Mouse (Mus musculus) WW6 (cell line): ENCODE data around the gene Thrb.

Experiments used
- DNase-seq: peaks from one replicate; pipeline ENCODE4 v3.0.0-alpha.2; 2013; ENCODE audit warnings: low read depth, low spot score

Thrb gene

DNA sequence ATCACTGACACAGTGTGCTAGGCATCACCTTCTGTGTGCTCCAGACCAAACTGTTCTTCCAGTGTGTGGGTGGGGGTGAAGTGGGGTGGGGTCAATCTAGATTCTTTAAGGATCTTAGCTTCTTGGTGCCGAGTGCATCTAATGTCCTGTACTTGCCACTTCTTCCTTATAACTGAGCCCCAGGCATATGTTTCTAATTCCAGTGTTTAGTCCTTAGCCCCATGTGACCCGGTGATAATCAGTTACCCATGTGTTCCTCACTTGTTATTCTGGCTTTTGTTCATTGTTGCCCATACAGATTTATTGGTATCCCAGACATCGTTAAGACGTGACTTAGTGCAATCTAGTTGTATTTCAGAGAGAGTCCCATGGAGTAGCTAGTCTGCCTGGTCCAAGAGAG lies 121.9 kb downstream of the Thrb start:
- DNase-seq, result no peak

DNA sequence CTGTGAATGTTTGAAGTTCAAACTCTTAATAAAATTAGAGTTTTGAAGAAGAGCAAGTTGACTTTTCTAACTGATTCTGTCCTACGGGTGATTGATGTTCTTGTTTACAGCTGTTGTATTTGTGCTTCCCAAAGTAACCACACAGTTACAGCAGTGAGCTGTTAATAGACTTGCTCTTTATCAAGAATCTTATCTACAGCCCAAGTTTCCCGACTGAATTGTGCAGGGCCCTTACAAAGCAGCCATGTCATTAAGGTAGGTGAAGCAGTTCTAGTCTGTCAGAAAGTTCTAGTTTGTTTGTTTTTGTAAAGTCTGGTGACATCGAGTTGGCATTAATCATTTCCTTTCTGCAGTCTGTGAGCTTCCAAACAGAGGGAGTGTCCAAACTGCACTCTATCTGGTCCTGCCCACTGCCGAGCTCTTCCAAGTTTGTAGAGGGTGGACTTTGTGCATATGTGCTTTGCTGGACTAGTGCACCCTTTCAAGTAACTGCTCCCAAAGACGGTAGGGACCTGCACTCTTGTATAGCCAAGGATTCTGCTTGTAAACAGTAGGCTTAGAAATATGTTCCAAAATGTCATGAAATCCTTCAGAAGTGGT lies 124.2 kb downstream of the Thrb start:
- DNase-seq, result no peak

DNA sequence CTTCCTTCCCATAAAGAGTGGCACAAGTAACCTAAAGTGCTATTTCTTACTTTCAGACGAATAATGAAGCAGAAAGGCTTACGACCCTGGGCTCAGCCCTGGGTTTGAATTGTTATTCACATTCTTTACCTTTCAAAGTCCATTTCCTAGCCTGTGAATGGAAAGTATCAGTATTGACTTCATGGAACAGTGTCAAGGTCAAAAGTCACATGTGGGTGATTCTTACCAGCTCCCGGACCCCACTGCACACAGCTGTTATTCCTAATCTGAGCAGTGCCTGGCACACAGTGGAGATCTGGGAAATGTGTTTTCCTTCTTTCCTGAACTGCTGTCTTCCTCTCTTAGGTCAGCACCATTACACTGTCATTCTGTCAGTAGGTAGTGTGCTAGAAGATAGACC lies 125.3 kb downstream of the Thrb start:
- DNase-seq, result no peak

DNA sequence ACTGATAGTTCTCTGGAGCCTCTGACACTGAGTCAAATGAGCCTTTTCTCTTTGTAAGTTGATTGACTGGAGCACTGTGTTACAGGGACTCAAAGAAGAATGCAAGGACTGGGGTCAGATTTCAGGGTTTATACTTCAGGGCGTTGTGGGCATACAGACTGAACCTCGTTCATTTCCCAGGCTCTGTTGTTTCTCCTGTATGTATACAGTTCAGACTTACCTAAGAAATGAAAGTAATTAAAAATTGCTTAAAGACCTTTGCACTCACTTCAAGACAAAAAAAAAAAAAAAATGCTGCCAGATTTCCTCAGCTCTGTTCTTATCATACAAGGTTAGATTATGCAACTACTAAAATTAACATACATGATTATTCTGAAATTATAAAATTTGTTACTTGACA lies 126.2 kb downstream of the Thrb start:
- no peak for DNase-seq

DNA sequence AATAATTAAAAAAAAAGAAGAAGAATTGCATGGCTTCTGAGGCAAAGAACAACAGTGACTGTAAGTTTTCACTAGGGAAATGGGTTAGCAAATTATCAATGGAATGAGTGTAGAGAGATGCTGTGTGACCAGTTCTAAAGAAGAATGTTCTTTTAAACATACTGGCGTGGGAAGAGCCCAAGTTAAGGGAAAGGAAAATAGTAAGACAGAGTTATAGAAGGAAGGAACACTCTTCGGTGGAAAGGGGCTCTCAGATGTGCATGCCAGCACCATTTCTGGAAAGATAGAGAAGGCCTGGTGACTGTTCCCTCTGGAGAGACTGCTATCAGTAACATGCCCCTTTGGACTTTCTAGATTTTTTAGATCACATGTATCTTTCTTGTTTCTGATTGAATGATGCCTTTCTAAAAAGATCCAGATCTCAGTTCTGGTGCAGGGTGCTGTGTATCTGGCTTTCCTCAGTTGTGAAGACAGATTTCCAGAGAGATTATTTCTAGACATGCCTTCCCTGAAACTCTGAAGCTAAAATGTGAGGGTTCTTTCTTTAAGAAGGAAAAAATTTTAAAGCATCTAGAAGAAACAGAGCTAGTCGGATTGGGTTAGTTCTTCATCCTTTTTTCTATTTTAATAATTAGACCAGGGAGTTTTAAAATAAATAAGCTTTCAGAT lies 144.0 kb downstream of the Thrb start:
- DNase-seq, result no peak

DNA sequence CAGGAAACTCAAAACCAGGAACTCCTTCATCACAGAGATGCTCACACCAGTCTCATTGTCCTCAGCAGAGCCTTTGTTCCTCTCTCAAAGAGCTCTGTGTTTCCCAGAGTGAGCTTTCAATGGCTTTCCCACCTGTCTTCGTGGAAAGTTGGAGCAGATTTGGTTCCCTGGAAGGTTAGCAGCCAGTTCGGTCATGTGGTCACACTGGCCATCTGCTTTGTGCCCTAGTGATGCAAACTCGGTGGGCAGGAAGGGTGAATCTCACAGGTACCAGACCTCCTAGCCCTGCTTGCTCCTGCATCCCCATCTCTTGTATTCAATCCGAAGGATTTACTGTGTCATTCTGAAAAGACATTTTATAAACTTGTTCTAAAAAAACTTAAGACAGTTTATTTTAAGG lies 151.0 kb downstream of the Thrb start:
- no peak for DNase-seq

DNA sequence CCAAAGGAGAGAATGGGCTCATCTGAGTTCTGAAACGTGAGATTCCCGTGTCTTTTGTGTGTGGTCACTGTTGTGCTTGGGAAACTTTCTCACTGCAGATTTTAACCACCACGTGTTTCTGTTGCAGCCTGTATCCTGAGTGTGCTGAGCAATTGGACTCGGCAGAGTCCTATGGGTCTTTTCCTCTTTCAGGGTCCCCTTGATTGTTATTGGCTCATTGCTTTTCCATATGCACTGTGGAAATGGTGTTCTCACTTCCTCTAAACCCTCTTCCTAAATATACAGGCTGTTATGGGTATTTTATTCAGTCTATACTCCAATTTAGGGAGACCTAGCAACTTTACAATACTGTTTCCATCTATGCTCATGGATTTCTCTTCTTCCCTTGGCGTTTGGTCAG lies 152.4 kb downstream of the Thrb start:
- DNase-seq, result no peak

DNA sequence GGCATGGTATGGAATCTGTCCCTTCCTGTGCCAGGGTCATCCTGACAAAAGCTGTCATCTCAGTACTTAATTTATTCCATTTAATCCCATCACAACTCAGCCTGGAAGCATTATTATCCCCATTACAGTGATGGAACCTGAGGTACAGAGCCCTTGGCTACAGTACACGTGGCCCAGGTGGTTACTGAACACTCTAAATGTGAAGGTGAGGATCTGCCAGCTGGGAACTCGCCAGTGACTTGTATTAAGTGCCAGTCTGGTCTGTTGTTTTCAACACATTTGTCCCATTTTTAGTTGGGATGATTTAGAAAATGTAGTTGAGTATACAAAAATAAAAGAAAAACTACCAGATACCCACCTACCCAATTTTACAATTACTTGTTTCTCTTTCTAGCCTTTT lies 155.0 kb downstream of the Thrb start:
- no peak for DNase-seq

DNA sequence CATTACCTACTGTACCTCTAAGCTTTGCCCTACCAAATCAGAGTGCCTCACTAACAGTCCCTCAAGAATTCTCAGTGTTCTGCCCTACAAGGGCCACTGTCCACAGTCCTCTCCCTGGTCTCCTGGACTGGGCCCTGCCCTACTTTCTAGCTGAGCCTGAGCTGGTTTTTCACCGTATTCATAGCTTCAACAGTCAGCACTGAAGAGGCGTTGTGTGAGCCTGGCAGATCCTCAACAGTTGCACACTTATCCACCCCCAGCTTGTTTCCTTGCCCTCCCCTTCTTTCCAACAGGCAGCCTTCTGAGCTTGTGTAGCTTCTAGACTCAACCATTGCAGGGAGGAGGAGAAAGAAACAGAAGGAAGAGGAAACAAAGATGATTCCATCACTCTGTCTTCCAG lies 158.0 kb downstream of the Thrb start:
- DNase-seq, result no peak

DNA sequence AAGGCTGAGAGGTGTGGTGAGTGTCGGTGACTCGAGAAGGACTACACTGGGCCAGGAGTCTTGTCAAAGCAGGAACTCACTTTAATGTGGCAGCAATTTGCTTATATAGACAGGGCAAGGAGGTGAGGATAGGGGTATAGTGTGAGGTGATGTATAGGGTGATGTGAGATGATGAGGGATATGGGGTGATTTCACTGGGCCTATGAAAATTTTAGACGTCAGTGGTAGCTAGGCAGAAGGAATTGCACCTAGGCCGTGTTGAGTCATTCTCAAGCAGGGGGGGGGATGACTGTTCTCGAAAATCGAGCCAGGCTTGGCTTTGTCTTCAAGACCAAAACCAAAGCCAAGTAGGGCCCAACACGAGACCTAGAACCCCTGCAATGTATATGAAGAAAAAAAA lies 162.7 kb downstream of the Thrb start:
- no peak for DNase-seq

DNA sequence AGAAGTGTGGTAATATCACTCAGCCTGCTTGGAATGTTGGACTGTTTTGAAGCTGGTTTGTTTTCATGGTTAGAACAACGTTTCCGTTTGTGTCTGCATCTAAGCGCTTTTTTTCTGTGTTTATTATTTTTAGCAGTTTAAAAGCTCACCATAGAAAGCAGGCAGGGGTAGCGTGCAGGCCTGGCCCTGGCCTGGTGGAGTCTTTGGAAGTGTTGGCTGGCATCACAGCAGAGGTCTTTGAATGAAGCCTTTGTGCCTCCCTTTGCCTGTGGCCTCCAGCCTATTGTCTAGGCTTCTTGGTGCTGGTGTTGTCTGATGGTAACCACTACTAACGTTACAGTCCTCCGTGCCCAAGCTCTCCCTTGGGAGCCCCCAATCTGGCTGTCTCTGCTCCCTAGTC lies 167.3 kb downstream of the Thrb start:
- no peak for DNase-seq

DNA sequence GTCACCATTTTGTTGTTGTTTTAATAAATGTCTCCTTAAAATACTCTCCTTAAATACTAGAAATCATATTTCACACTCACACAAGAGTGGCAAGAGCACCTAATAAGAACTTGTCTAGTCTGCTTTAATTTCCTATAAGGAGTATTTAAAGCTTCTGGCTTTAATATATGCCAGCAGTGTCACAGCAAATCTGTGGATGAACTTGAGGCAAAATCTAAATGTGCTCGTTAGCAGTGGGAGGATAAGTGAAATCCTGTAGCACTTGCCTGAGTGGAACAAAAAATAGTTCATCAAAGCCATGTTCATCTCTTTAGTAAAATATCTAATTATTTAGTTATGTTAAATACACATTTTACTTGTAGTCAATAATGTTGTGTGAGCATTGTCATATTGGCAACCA lies 175.7 kb downstream of the Thrb start:
- DNase-seq, result no peak

DNA sequence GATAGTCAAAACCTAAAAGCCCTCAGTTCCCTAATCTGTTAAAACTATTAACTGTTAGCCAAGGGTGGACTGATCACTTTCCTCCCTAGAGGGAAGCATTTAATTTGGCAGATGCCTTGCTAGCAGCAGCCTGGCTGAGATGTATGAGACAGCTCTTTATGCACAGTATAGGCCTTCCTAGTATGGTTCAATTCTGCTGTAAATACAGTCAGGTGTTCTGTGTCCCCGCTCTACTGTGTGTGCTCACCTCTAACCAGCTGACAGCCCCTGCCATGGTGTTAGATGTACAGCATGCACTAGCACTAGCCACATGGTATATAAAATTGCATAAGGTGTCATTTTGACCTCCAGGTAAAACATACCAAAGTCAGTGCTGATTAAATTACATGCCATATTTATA lies 176.7 kb downstream of the Thrb start:
- no peak for DNase-seq

DNA sequence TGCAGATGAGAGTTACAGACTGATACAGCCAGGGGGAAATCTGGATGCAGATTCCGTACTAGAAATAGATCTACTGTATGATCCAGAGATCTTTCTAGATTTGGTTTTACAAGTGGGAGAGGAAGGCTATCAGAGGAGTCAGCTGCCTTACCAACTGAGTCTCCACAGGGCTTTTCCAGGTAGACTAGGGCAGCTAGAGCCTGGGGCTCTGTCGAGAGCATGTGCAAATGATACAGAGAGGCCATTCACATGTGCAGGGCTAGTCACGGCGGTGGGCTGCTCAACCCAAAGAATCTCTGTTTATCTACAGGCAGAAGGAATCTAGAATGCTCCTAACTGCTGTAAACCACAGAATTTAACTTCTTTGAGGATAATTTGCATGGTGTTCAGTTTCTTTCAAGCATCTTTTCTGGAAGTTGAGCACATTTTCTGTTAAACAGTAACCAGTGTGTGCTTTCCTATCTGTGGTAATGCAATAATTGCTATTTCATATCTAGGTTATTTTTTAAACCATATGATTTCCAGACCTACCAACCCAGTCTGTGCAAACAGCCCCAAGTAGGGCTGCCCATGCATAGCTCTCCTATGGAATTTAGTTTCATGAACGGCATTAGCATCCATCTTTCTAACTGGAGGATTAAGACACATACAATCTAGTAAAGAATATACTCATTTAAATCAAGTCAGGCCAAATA lies 185.1 kb downstream of the Thrb start:
- no peak for DNase-seq

DNA sequence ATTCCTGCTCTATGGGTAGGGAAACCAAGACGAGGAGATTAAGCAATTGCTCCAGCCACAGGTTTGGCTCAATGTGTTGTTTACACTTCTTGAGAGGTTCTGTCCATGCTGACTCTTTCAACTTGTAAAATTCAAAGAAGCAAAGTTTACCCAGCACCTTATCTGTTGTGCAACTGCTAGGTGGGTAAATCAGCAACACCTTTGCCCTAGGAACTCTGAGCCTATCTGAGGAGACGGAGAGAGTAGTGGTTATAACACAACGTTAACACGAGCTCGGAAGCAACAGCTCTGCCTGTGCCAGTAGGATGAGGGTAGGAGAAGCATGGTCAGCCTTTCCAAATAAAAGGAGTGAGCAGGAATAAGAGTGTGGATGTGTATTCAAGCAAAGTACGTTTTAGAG lies 185.8 kb downstream of the Thrb start:
- no peak for DNase-seq

DNA sequence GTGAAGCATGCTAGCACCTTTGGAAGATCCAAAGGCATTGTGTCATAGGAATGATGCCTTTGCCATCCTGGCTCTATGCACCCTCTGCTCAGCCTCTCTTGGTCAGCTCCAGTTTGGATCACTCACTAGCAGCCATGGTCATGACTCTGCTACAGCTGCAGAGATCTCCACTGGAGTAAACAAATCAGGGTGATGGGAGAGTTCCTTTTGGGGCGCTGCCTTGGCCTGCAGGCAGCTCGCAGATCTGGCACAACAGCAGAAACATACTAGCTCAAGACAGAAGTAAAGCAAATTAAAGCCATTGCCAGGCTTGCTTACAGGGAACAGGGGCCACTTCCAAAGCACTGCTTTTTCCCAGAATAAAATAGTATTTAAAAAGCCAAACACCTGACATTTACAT lies 186.6 kb downstream of the Thrb start:
- DNase-seq, result no peak

DNA sequence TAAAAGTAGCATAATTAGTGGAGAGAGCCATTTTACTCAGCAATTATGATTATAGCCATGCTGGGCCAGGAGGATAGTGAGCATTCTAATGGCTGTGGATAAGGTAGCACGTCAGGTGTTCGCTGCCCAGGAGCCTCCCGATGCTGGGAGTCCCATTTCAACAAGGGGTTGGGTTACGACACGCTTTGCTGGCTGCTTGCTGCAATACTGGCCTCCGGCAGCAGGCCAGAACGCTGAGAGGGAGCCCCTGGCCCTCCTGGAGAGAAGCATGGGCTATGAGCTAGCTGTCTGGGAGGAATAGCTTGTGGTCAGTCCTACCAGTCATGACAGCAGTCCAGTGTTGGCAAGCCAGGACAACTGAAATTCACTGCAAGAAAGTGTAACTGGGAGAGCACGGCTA lies 187.2 kb downstream of the Thrb start:
- DNase-seq, result no peak

DNA sequence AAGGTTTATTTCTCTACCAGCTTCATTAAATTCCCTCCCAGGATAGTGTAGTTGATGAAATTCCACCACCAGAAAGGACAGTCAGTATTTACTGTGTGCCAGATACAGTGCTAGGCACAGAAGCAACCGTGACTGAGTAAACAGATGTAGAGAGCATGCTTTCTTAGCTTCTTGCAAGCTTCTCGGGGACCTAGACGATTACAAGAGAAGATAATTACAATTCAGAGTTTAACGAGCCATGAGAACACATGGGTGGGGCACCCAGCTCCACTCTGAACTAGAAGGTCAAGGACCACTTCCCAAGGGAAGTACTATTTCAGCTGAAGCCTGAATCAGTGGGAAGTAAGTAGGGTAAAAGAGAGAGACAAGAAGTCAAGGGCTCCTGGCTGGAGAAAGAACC lies 190.3 kb downstream of the Thrb start:
- no peak for DNase-seq

DNA sequence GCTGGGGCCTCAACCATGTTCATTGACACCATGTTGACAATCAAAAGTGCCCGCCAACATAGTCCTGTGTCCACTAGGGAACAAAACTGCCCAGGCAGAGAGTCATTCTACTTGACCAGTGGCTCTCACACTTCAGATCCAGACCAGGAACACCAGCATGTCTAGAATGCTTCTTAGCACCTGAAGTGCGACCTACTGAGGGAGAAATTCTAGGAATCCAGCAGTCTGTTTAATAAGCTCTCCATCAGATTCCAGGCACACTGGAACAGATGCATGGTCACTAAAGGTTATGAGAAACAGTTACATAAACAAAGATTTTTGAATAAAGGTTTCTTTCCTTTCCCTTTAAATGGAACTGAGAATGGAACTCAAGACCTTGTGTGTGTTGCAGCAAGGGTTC lies 192.2 kb downstream of the Thrb start:
- no peak for DNase-seq

DNA sequence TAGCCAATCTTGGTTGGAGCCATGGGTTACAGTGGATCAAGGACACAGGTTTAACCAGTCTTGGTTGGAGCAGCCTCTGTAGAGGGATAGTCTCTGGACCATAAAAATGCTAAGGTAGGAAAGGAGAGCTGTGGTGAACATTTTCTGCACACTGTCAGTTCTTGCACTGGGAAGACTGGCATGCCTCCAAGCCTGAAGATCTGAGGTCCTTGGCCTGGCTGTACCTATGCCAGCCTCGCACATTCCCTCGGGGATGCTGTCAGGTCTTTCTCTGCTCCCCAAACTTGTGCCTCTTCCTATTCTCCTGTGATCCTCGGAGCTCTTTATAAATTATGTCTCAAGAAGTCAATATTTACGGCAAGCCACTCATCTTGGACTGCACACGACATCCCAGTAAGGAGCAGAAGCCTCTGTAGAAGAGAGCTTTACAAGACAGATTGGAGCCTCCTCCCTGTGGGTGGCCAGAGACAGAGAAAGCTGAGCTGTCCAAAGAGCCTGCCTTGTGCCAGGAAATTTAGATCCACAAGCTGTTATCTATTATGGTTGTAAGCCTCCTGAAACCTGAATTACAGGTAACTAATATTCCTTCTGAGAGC lies 199.8 kb downstream of the Thrb start:
- no peak for DNase-seq

DNA sequence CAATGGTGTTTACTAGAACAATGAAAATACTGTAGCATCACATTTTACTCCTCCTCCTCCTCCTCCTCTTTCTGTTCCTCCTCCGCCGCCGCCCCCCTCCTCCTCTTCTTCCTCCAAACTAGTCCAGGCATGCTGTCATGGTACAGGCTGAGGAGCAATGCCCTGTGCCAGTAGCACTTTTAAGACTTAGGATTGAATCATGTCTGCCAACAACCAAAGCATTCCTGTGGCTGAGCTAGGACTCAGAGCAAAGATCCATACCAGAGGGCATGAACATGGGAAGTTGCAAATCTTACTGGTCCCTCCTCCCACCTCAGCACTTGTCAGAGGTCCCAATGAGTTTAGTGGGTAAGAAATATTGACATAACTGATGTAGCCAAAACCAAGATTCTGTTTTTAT lies 202.6 kb downstream of the Thrb start:
- no peak for DNase-seq

DNA sequence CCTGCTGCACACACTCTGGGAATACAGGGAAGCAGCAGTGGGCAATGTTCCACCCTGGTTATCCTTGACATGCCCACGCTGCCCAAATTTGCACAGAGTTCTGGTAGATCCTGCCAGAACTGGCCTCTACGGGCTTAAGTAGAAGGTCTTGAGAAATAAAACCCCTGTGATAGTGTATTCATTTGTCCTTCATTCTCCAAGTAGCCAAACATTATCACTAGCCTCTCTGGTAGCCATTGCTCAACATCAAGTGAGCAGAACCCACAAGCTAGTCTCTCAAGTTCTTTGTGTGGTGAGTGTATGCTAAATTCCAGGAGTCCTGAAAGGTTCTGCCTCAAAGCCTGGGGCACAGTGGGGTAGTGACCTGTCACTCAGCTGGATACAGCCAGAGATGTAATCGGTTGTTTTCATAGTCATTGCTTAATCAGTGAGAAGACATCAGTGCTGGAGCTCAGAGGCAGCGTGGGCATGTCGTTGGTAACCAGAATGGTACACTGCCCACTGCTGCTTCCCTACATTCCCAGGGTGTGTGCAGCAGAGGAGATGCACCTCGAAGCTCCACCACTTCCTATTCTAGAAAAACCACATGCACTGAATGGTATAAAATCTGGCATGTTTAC lies 203.8 kb downstream of the Thrb start:
- no peak for DNase-seq

DNA sequence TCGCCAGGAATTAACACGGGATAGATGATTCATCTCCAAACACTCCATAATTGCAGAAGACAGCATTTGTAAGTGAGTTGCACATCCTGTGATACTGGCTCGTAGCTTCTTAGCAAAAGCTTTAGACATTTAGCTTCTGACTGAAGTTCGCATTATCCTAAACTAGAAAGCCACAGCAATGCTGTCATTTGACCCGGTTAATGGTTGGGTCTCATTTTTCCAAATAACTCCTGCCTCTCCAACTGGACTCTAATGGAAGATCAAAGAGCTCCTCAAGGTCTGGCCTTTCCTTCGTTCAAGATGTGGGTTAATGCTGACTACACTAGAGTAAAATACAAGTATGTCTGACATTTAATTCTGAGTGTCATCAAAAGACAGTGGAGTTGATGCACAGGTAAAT lies 208.3 kb downstream of the Thrb start:
- DNase-seq, result no peak
